In the genomic region with DNA sequence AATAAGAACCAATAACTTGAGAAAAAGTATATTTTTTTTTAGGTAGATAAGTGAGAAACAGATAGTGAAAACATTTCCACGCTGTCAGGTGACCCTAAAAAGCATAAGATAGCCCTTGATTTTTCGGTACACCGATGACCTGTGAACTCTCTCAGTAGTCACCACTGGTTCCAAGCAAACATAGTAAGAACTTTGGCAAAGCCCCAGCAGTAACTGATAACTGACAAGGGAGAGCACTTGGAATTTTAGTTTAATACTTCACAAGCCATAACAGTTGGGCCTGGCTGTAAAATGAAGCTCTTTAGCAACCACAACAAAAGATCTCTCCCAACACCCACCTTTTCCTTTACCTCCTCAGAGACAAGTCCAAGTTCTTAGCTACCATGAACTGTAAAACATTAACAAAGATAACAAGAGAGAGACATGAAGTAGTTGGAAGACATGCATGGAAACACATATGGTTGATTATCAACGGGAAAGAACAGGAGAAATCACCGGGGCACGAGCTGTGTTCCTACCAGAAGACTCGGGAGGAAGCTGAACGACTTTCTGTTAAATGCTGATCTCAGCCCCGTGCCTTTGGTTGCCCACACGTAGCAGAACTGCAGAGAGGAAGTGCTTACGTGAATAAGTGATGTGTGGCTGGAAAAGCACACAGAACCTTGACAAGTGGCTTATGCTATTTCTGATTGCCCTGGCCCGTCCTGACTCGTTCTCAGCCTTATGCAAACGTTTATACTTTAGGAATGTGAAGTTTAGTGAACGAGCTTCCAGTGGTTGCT, we compare ENCODE assay signal across 9 mouse cellular contexts. TPM values are rescaled to one million over a fixed set of nuclear protein-coding genes. Genes with fewer than 3 reads are reported as not detected.
DNase-seq lines count a peak whose midpoint lies in the region; ATAC-seq and TF ChIP-seq lines count a peak whose summit lies in the region.
"Had no signal": no experiment of that assay in that cellular context is flagged by ENCODE, and none has a peak within 500 bp of the region (broad histone marks: within the 10 kb centered on the region; RNA-seq: fewer than 3 reads in every experiment).

No protein-coding gene starts in this region.

- TF ChIP-seq CTCF in spleen, adult 2 months (IDR thresholded peaks at IDR 0.05; ENCODE audit: extremely low read depth, insufficient read depth, insufficient read length, insufficient replicate concordance): no peak
- TF ChIP-seq CTCF in cerebellum, adult 2 months (IDR thresholded peaks at IDR 0.05; ENCODE audit: borderline replicate concordance, insufficient read depth, low read depth, low read length): no peak

- H3K4me1 ChIP-seq in spleen, adult 2 months (ENCODE audit: control insufficient read depth, insufficient read depth, insufficient read length): peaks cover 5% of the 10 kb centered on the region; the same call in 1 of the 2 replicates
- H3K4me1 ChIP-seq in intestine, embryonic 15.5 days (replicated peaks): no peaks in the 10 kb centered on the region
- H3K4me1 ChIP-seq in hindbrain, embryonic 12.5 days: no peaks in the 10 kb centered on the region
- H3K4me1 ChIP-seq in cerebellum, adult 2 months (ENCODE audit: control insufficient read depth, insufficient read depth, low read length): no peaks in the 10 kb centered on the region
- H3K4me1 ChIP-seq: midbrain, embryonic 12.5 days had no signal

- peak; percentile 68 for ATAC-seq in intestine, embryonic 15.5 days
- ATAC-seq in hindbrain, embryonic 12.5 days (ENCODE audit: low FRiP score): no peak

- peak; percentile 31 to 32 for DNase-seq in spleen, adult 2 months (ENCODE audit: low read depth in 1 of 2, low spot score in 2 of 2)
- no peak for DNase-seq in spleen, postnatal 14 days (ENCODE audit: low spot score in 2 of 2)
- DNase-seq in lung, postnatal 36 days: peak; percentile 54
- peak; percentile 51 for DNase-seq in thymus, postnatal 4 days
- DNase-seq in cerebellum, adult 2 months: no peak

- no peak overlapping the region for H3K4me3 ChIP-seq in spleen, adult 2 months (ENCODE audit: extremely low read depth, insufficient read depth, insufficient read length)
- no peak overlapping the region for H3K4me3 ChIP-seq in intestine, embryonic 15.5 days (replicated peaks)
- no peak overlapping the region for H3K4me3 ChIP-seq in hindbrain, embryonic 12.5 days
- H3K4me3 ChIP-seq in cerebellum, adult 2 months (replicated peaks; ENCODE audit: insufficient read depth, low read depth, low read length): no peak overlapping the region
- H3K4me3 ChIP-seq: embryonic facial prominence, embryonic 13.5 days; midbrain, embryonic 12.5 days had no signal

- H3K4me2 ChIP-seq in intestine, embryonic 15.5 days (replicated peaks): no peak overlapping the region
- H3K4me2 ChIP-seq in hindbrain, embryonic 12.5 days (replicated peaks): no peak overlapping the region
- H3K4me2 ChIP-seq: embryonic facial prominence, embryonic 13.5 days; midbrain, embryonic 12.5 days had no signal

- H3K27me3 ChIP-seq in spleen, adult 2 months (ENCODE audit: control insufficient read depth, insufficient read depth, low read length): no peaks in the 10 kb centered on the region
- H3K27me3 ChIP-seq in intestine, embryonic 15.5 days (replicated peaks): no peaks in the 10 kb centered on the region
- H3K27me3 ChIP-seq in hindbrain, embryonic 12.5 days: no peaks in the 10 kb centered on the region
- H3K27me3 ChIP-seq in cerebellum, adult 2 months (ENCODE audit: control insufficient read depth, insufficient read depth, low read length): no peaks in the 10 kb centered on the region
- H3K27me3 ChIP-seq: embryonic facial prominence, embryonic 13.5 days; midbrain, embryonic 12.5 days had no signal

- 20% methylated on average over 15 of the region's 15 CpGs for WGBS in spleen, adult 2 months
- WGBS in intestine, embryonic 15.5 days: 46% methylated on average over 15 of the region's 15 CpGs
- 87% methylated on average over 15 of the region's 15 CpGs for WGBS in hindbrain, embryonic 12.5 days
- WGBS in cerebellum, adult 2 months: 85% methylated on average over 15 of the region's 15 CpGs

- no peak for TF ChIP-seq POLR2A in spleen, adult 2 months (IDR thresholded peaks at IDR 0.05; ENCODE audit: low read depth, low read length)
- no peak for TF ChIP-seq POLR2A in cerebellum, adult 2 months (IDR thresholded peaks at IDR 0.05; ENCODE audit: borderline replicate concordance, insufficient read depth, low read length)

- no peak overlapping the region for H3K9ac ChIP-seq in intestine, embryonic 15.5 days
- H3K9ac ChIP-seq in hindbrain, embryonic 12.5 days: no peak overlapping the region
- H3K9ac ChIP-seq: embryonic facial prominence, embryonic 13.5 days; midbrain, embryonic 12.5 days had no signal

- H3K9me3 ChIP-seq in intestine, embryonic 15.5 days: no peaks in the 10 kb centered on the region
- no peaks in the 10 kb centered on the region for H3K9me3 ChIP-seq in hindbrain, embryonic 12.5 days (replicated peaks)
- H3K9me3 ChIP-seq: embryonic facial prominence, embryonic 13.5 days; midbrain, embryonic 12.5 days had no signal

- no peaks in the 10 kb centered on the region for H3K36me3 ChIP-seq in spleen, adult 2 months (ENCODE audit: control insufficient read depth, insufficient read depth, low read length)
- no peaks in the 10 kb centered on the region for H3K36me3 ChIP-seq in intestine, embryonic 15.5 days
- no peaks in the 10 kb centered on the region; the same call in none of the 2 replicates for H3K36me3 ChIP-seq in hindbrain, embryonic 12.5 days
- H3K36me3 ChIP-seq: embryonic facial prominence, embryonic 13.5 days; midbrain, embryonic 12.5 days had no signal

- H3K27ac ChIP-seq in spleen, adult 2 months (ENCODE audit: insufficient read depth, low read length): no peak overlapping the region
- H3K27ac ChIP-seq in intestine, embryonic 15.5 days: peak overlapping the region; percentile 9; the same call in 1 of the 2 replicates
- no peak overlapping the region for H3K27ac ChIP-seq in hindbrain, embryonic 12.5 days
- H3K27ac ChIP-seq in cerebellum, adult 2 months (ENCODE audit: insufficient read depth, low read length): no peak overlapping the region
- H3K27ac ChIP-seq: embryonic facial prominence, embryonic 13.5 days; midbrain, embryonic 12.5 days had no signal

RNA-seq across cellular contexts. Expression of gene Ston2, which starts 53.8 kb away (rescaled TPM):
- polyA plus RNA-seq in spleen, adult 2 months (2012; rRNA removed): 8.1 and 18.3 TPM in 2 replicates
- 6.5 and 7.4 TPM in 2 replicates for polyA plus RNA-seq in intestine, embryonic 15.5 days (2015; fragmentation: Nextera tagmentation; extraction: Ambion mirVana)
- 6.7 and 8.0 TPM in 2 replicates for polyA plus RNA-seq in hindbrain, embryonic 12.5 days (2016; fragmentation: Nextera tagmentation; extraction: Ambion mirVana)
- polyA plus RNA-seq in cerebellum, adult 2 months (2012; rRNA removed): 9.0 and 10.7 TPM in 2 replicates

Comparison
In these comparisons a context has a peak if more than half of its experiments do, and no peak if none do; other contexts are left out.
1. DNase-seq: peak in spleen, adult 2 months (2 of 2), lung, postnatal 36 days (single experiment) and thymus, postnatal 4 days (single experiment); none in spleen, postnatal 14 days (0 of 2) and cerebellum, adult 2 months (0 of 2).